Mouse (Mus musculus) gastrocnemius, adult 2 months (tissue): ENCODE data around the gene Sorcs1. TPM values are rescaled to one million over a fixed set of nuclear protein-coding genes. Genes with fewer than 3 reads are reported as not detected.

Experiments
- DNase-seq: peaks from one replicate; pipeline ENCODE4 v3.0.0; 2022
- H3K27ac ChIP-seq: fragments of 200-600 bp; 2 replicates; pipeline ENCODE4 v1.8.1; 2022; ENCODE audit warnings: mild to moderate bottlenecking
- H3K4me3 ChIP-seq: fragments of 200-600 bp; 2 replicates; pipeline ENCODE4 v1.8.1; 2022; ENCODE audit warnings: mild to moderate bottlenecking, moderate library complexity
- CTCF ChIP-seq: fragments of 200-600 bp; IDR thresholded peaks from 2 replicates; pipeline ENCODE4 v1.8.1; 2022; ENCODE audit warnings: antibody characterized with exemption, mild to moderate bottlenecking, moderate library complexity
- intact Hi-C: fragments of 180-260 bp; cut with DNase I; formaldehyde crosslinking; loops from one replicate; pipeline ENCODE4 v1.15.1; 2025
- microRNA-seq: library from miRNA; unstranded; fragments of <30 nt; microRNA quantifications from one replicate; pipeline ENCODE4 v1.2.0, GENCODE M21; 2021
- total RNA-seq, 2 experiments: library from RNA; stranded (reverse); gene quantifications; 2 replicates each; pipeline ENCODE4 v1.2.3; 2021

The Sorcs1 gene
- total RNA-seq, 2 experiments from 2014 or later: 0.47 to 4.1 TPM

- intact Hi-C loops: no loop called here
- DNase-seq: no peak
- no peak for TF ChIP-seq CTCF
- Histone ChIP-seq H3K4me3 (no peak overlapping the region), H3K27ac (no peak overlapping the region)
Measured at GRCm38 (mm10) chr19:50134656-50135055, 543.8 kb downstream of the Sorcs1 start.

- DNase-seq: no peak
- no peak for TF ChIP-seq CTCF
- Histone ChIP-seq H3K27ac (no peak overlapping the region), H3K4me3 (no peak overlapping the region)
- intact Hi-C loops: no loop called here
Measured at GRCm38 (mm10) chr19:50105842-50106585, 572.4 kb downstream of the Sorcs1 start.

Small RNA genes lying within 50 kb of the gene (microRNA-seq; reads per million reads assigned to microRNA genes)
- not detected for gene Gm27749
